Mouse (Mus musculus) lung, adult 2 months (tissue): ENCODE measurements at regions not wholly inside any gene's neighbourhood (a gene's known extent, or its start where the extent isn't known, plus 50 kb on each side); places are given as distances from the start of the nearest gene placed in this dataset.

Experiments used
- CTCF ChIP-seq: fragments of 200-500 bp; IDR thresholded peaks from 2 replicates; pipeline ENCODE4 v1.5.1; 2011; ENCODE audit warnings: mild to moderate bottlenecking, low read length, control low read depth; ENCODE audit not compliant: insufficient read depth
- POLR2A ChIP-seq: fragments of 200-500 bp; IDR thresholded peaks from 2 replicates; pipeline ENCODE4 v1.6.1; 2011; ENCODE audit warnings: low read depth, mild to moderate bottlenecking, control low read depth, low read length, borderline replicate concordance; ENCODE audit errors: extremely low read depth

DNA sequence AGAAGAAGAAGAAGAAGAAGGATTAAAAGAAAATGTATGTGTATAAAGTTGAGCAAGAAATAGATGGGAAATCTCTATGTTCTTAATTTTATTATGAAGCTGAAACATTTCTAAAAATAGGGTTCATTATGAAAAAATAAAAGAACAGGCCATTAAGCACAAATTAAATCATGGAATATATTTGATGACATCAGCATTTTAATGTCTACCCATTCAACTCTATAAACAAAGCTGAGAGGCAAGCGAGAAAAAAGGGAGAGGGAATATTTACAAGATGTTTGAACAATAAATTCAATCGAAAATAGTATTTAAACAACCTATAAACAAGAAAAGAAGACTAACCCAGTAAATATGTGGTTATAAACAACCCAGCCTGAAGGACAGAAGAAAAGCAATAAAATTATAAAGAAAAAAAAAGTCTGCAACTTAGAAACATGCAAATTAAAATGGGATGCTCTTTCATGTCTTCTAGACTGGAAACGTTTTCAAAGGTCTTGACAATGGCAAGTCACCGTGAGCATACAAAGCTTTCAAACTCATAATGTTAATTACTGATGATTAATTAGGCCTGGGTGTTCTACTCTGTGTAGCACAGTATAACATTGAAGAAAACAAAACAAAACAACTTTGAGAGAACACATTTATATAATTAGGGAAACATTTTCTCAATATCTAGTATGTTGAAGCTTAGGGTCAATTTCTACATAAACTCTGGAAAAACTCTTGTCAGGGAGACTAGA is 108.6 kb downstream of the A730009L09Rik start:
- no peak for TF ChIP-seq CTCF
- TF ChIP-seq POLR2A = no peak
